Mouse (Mus musculus): ENCODE data around the gene Des.

The Des gene

GRCm38 (mm10) chr1:75409950-75410349, 49.8 kb downstream of the Des start:
- H3K36me3 ChIP-seq (ENCODE audit: control insufficient read depth, insufficient read depth, low read length, poor library complexity, severe bottlenecking), result no peaks in the 10 kb centered on the region
- no peak for DNase-seq (ENCODE audit: low read depth, low spot score)
- no peaks in the 10 kb centered on the region for H3K27me3 ChIP-seq (ENCODE audit: control insufficient read depth, insufficient read depth, low read length, poor library complexity, severe bottlenecking)

GRCm38 (mm10) chr1:75412196-75412595, 52.1 kb downstream of the Des start:
- Histone ChIP-seq H3K27me3 (ENCODE audit: control insufficient read depth, insufficient read depth, low read length, poor library complexity, severe bottlenecking) (no peaks in the 10 kb centered on the region), H3K36me3 (ENCODE audit: control insufficient read depth, insufficient read depth, low read length, poor library complexity, severe bottlenecking) (no peaks in the 10 kb centered on the region)
- no peak for DNase-seq (ENCODE audit: low read depth, low spot score)

- no peaks in the 10 kb centered on the region for H3K27me3 ChIP-seq (ENCODE audit: control insufficient read depth, insufficient read depth, low read length, poor library complexity, severe bottlenecking)
- no peaks in the 10 kb centered on the region for H3K36me3 ChIP-seq (ENCODE audit: control insufficient read depth, insufficient read depth, low read length, poor library complexity, severe bottlenecking)
- peak; percentile 36 for DNase-seq (ENCODE audit: low read depth, low spot score)
These were observed 53.6 kb downstream of the Des start for GRCm38 (mm10) chr1:75413749-75414148.

All from splenic B cell, adult 2 months (primary cell).